Mouse (Mus musculus): ENCODE measurements around the gene Vwa1. TPM values are rescaled to one million over a fixed set of nuclear protein-coding genes. Genes with fewer than 3 reads are reported as not detected.

Gene Vwa1
- total and polyA plus RNA-seq, 3 experiments = 0.13 to 1.8 (median 0.15) TPM

DNA sequence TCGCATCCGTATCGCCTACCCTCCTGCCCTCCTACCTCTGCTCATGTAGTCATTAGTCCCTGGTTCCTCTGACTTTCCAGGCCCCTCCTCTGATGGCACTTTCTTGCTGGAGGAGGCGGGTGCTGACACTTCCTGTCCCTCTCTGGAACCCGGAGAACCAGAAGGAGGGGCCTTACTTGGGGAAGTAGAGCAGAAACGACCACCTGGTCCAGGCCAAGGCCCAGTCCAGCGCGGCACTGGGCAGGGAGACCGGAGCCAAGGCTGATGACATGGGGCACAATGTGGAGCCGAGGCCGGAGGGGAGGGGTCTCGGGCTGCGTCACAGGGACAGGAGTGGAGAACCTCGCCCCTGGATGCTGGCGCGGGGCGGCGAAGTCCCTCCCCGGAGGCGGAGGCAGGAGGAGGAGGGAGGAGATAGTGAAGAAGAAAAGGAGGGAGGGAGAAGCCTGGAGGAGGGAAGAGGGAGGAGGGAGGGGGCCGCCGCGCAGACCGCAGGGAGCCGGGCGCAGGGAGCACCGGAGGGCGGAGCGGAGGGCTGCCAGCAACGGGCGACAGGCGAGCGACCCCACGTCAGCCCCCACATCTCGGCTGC is 40.1 kb downstream of the Vwa1 start, which contains the start of gene Tmem240:
Gene Tmem240 (plus strand): TSS at position 451 of the 592 bp plus-strand sequence.
- Histone ChIP-seq H3K27me3 (replicated peaks) (no peaks in the 10 kb centered on the region), H3K9me3 (replicated peaks; ENCODE audit: low read length) (no peaks in the 10 kb centered on the region), H3K9ac (ENCODE audit: insufficient read depth, low read depth) (peak within 1 kb of the TSS; percentile 85), H3K4me1 (ENCODE audit: control insufficient read depth in 1 of 2, insufficient read depth in 2 of 2) (peaks cover 8 to 31% of the 10 kb centered on the region in 2 experiments), H3K79me2 (replicated peaks; ENCODE audit: control insufficient read depth, extremely low read depth, insufficient read depth, poor library complexity, severe bottlenecking) (no peaks in the 10 kb centered on the region), H3K4me2 (ENCODE audit: insufficient read depth, low read depth, poor library complexity, severe bottlenecking) (peak within 1 kb of the TSS; percentile 76), H3K36me3 (replicated peaks in 1 of 2; ENCODE audit: control insufficient read depth in 1 of 2, insufficient read depth in 1 of 2, low read length in 1 of 2) (peaks cover 40 to 65% of the 10 kb centered on the region in 2 experiments), H3K4me3 (replicated peaks in 1 of 3; ENCODE audit: low read depth in 2 of 3, low read length in 2 of 3, poor library complexity in 1 of 3) (peak within 1 kb of the TSS; percentile 64 to 93 (median 68)), H3K27ac (ENCODE audit: insufficient read depth, low read depth) (peak within 1 kb of the TSS; percentile 85)
- dilution Hi-C loops (cut with MboI; ENCODE audit: extremely low pct_ligation_motif_present, extremely low pct_unique_long_range_greater_than_20kb, low sequenced_read_pairs) = no loop called here
- peak; percentile 77 for DNase-seq (ENCODE audit: extremely low read depth)
- no peak for TF ChIP-seq ZMIZ1 (IDR thresholded peaks at IDR 0.05; ENCODE audit: low read depth, low read length)
- TF ChIP-seq MEF2A (IDR thresholded peaks at IDR 0.05; ENCODE audit: borderline replicate concordance, low read depth, low read length) = no peak
- peak; percentile 9; the same call in 1 of the 2 replicates for TF ChIP-seq ELF1 (IDR thresholded peaks at IDR 0.05; ENCODE audit: low read depth, low read length)
- no peak for TF ChIP-seq MAZ (IDR thresholded peaks at IDR 0.05; ENCODE audit: low read depth, low read length)
- TF ChIP-seq CTCF (conservative IDR thresholded peaks at IDR 0.05 in 1 of 2, IDR thresholded peaks at IDR 0.05 in 1 of 2; ENCODE audit: low read depth in 2 of 2, low read length in 2 of 2) = no peak
- peak; percentile 89 for TF ChIP-seq POLR2AphosphoS2 (IDR thresholded peaks at IDR 0.05; ENCODE audit: low read depth, low read length)
- peak; percentile 35; the same call in 1 of the 2 replicates for TF ChIP-seq NELFE (IDR thresholded peaks at IDR 0.05; ENCODE audit: low read depth, low read length)
- TF ChIP-seq TCF12 (IDR thresholded peaks at IDR 0.05; ENCODE audit: low read depth, low read length) = peak; percentile 6; the same call in 1 of the 2 replicates
- TF ChIP-seq POLR2A (IDR thresholded peaks at IDR 0.05; ENCODE audit: low read depth, low read length) = peak; percentile 55; the same call in 1 of the 2 replicates
- no peak for TF ChIP-seq E2F4 (IDR thresholded peaks at IDR 0.05; ENCODE audit: insufficient replicate concordance, low read depth, low read length)
- TF ChIP-seq RCOR1 (conservative IDR thresholded peaks at IDR 0.05; ENCODE audit: low read depth, low read length) = no peak
- TF ChIP-seq BHLHE40 (IDR thresholded peaks at IDR 0.05; ENCODE audit: low read depth, low read length) = no peak
- TF ChIP-seq SIN3A (IDR thresholded peaks at IDR 0.05; ENCODE audit: low read length) = no peak
- in situ Hi-C loops (cut with MboI; ENCODE audit: low pct_ligation_motif_present, low pct_unique_long_range_greater_than_20kb, low sequenced_read_pairs) = loop anchor here (5.0 kb wide), 1 partner anchor 33 kb away; no protein-coding TSS in a partner anchor

- Histone ChIP-seq H3K27me3 (replicated peaks) (no peaks in the 10 kb centered on the region), H3K4me2 (ENCODE audit: insufficient read depth, low read depth, poor library complexity, severe bottlenecking) (no peak overlapping the region), H3K79me2 (replicated peaks; ENCODE audit: control insufficient read depth, extremely low read depth, insufficient read depth, poor library complexity, severe bottlenecking) (no peaks in the 10 kb centered on the region), H3K4me3 (replicated peaks in 1 of 3; ENCODE audit: low read depth in 2 of 3, low read length in 2 of 3, poor library complexity in 1 of 3) (no peak overlapping the region), H3K9me3 (replicated peaks; ENCODE audit: low read length) (no peaks in the 10 kb centered on the region), H3K27ac (ENCODE audit: insufficient read depth, low read depth) (no peak overlapping the region), H3K9ac (ENCODE audit: insufficient read depth, low read depth) (no peak overlapping the region), H3K36me3 (replicated peaks in 1 of 2; ENCODE audit: control insufficient read depth in 1 of 2, insufficient read depth in 1 of 2, low read length in 1 of 2) (peaks cover 36 to 68% of the 10 kb centered on the region in 2 experiments), H3K4me1 (ENCODE audit: control insufficient read depth in 1 of 2, insufficient read depth in 2 of 2) (peaks cover 8 to 22% of the 10 kb centered on the region in 2 experiments)
- dilution Hi-C loops (cut with MboI; ENCODE audit: extremely low pct_ligation_motif_present, extremely low pct_unique_long_range_greater_than_20kb, low sequenced_read_pairs) = no loop called here
- in situ Hi-C loops (cut with MboI; ENCODE audit: low pct_ligation_motif_present, low pct_unique_long_range_greater_than_20kb, low sequenced_read_pairs) = loop anchor here (5.0 kb wide), 1 partner anchor 34 kb away; no protein-coding TSS in a partner anchor
- TF ChIP-seq MYC (IDR thresholded peaks at IDR 0.05; ENCODE audit: low read depth, low read length) = no peak
- no peak for TF ChIP-seq HCFC1 (IDR thresholded peaks at IDR 0.05; ENCODE audit: low read depth, low read length)
- TF ChIP-seq ELF1 (IDR thresholded peaks at IDR 0.05; ENCODE audit: low read depth, low read length) = no peak
- TF ChIP-seq ZC3H11A (IDR thresholded peaks at IDR 0.05; ENCODE audit: low read depth, low read length) = no peak
- no peak for TF ChIP-seq CHD2 (IDR thresholded peaks at IDR 0.05; ENCODE audit: low read length)
- no peak for TF ChIP-seq IRF4 (IDR thresholded peaks at IDR 0.05; ENCODE audit: low read depth, low read length)
- no peak for TF ChIP-seq EP300 (IDR thresholded peaks at IDR 0.05; ENCODE audit: low read length)
- TF ChIP-seq BHLHE40 (IDR thresholded peaks at IDR 0.05; ENCODE audit: low read depth, low read length) = no peak
- no peak for TF ChIP-seq CTCF (conservative IDR thresholded peaks at IDR 0.05 in 1 of 2, IDR thresholded peaks at IDR 0.05 in 1 of 2; ENCODE audit: low read depth in 2 of 2, low read length in 2 of 2)
- no peak for DNase-seq (ENCODE audit: extremely low read depth)
These were observed 41.2 kb downstream of the Vwa1 start for GRCm38 (mm10) chr4:155733267-155733666.

All from CH12.LX (cell line).